27 mouse cellular contexts compared by ENCODE assay signal in the genomic region with DNA sequence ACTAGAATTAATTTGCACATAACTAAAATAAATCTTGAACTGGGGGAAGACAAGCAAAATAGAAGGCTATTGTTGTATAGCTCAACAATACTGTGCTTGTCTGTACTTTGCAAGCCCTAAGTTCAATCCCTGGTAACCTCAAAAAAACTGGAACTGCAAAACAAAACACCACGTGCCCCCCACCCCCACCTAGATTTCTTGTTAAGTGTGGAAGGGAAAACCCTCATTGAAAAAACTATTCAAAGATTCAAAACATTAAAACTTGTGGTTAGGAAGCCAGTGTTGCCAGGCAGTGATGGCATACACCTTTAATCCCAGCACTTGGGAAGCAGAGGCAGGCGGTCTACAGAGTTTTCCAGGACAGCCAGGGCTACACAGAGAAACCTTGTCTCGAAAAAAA. TPM values are rescaled to one million over a fixed set of nuclear protein-coding genes. Genes with fewer than 3 reads are reported as not detected.
A peak's percentile ranks its signal among the peaks of the same experiment; 100 is the strongest.
DNase-seq lines count a peak whose midpoint lies in the region; ATAC-seq and TF ChIP-seq lines count a peak whose summit lies in the region.
"Had no signal": no experiment of that assay in that cellular context is flagged by ENCODE, and none has a peak within 500 bp of the region (broad histone marks: within the 10 kb centered on the region; RNA-seq: fewer than 3 reads in every experiment).

No protein-coding gene starts in this region.

- no peaks in the 10 kb centered on the region for H3K9me3 ChIP-seq in heart, embryonic 16.5 days (replicated peaks; ENCODE audit: control insufficient read depth, low read length)
- H3K9me3 ChIP-seq in lung, postnatal 0 days (ENCODE audit: low read length) = no peaks in the 10 kb centered on the region
- H3K9me3 ChIP-seq in liver, postnatal 0 days (ENCODE audit: low read length) = no peaks in the 10 kb centered on the region
- H3K9me3 ChIP-seq: embryonic facial prominence, embryonic 10.5 days; embryonic facial prominence, embryonic 13.5 days; forebrain, embryonic 12.5 days; forebrain, embryonic 15.5 days; G1E had no signal

- DNase-seq in heart, postnatal 10 days = no peak
- DNase-seq in lung, postnatal 0 days (ENCODE audit: low spot score) = no peak
- DNase-seq in lung, postnatal 4 days = no peak
- no peak for DNase-seq in liver, postnatal 0 days
- no peak for DNase-seq in right cerebral cortex, adult 2 months (ENCODE audit: low spot score in 2 of 2)
- DNase-seq: adrenal gland, postnatal 10 days; adrenal gland, postnatal 36 days; B cell, adult 2 months; cerebellum, adult 18-20 months; cerebellum, adult 9-10 months; cerebellum, postnatal 25 days; embryo, embryonic 11 days; gastrocnemius, postnatal 10 days; heart, postnatal 14 days; heart, postnatal 4 days had no signal

- intact Hi-C loops in heart, postnatal 10 days (cut with DNase I) = no loop called here

- TF ChIP-seq EP300 in lung, postnatal 0 days (IDR thresholded peaks at IDR 0.05) = no peak
- TF ChIP-seq EP300 in liver, postnatal 0 days (IDR thresholded peaks at IDR 0.05; ENCODE audit: low read depth) = no peak

- no peaks in the 10 kb centered on the region for H3K27me3 ChIP-seq in heart, embryonic 16.5 days (ENCODE audit: control insufficient read depth, insufficient read depth, low read length)
- H3K27me3 ChIP-seq in lung, postnatal 0 days (replicated peaks; ENCODE audit: insufficient read depth, low read length) = no peaks in the 10 kb centered on the region
- H3K27me3 ChIP-seq in liver, postnatal 0 days (ENCODE audit: insufficient read depth, low read length) = no peaks in the 10 kb centered on the region
- H3K27me3 ChIP-seq: embryonic facial prominence, embryonic 13.5 days; forebrain, embryonic 12.5 days; forebrain, embryonic 15.5 days; Patski had no signal

- H3K4me2 ChIP-seq in heart, embryonic 16.5 days (ENCODE audit: low read depth, low read length) = peak overlapping the region; percentile 6; the same call in 1 of the 2 replicates
- no peak overlapping the region for H3K4me2 ChIP-seq in lung, postnatal 0 days (replicated peaks; ENCODE audit: low read depth, low read length)
- H3K4me2 ChIP-seq in liver, postnatal 0 days (ENCODE audit: low read depth, low read length) = 0 out of 2 replicates have a peak overlapping the region, but pooled peaks have one; percentile 4
- H3K4me2 ChIP-seq: embryonic facial prominence, embryonic 13.5 days; forebrain, embryonic 12.5 days; forebrain, embryonic 15.5 days; heart, embryonic 11.5 days; hindbrain, embryonic 14.5 days had no signal

- no peak overlapping the region for H3K9ac ChIP-seq in heart, embryonic 16.5 days (ENCODE audit: low read length)
- H3K9ac ChIP-seq in lung, postnatal 0 days (replicated peaks; ENCODE audit: low read depth) = no peak overlapping the region
- H3K9ac ChIP-seq in liver, postnatal 0 days (replicated peaks) = no peak overlapping the region
- H3K9ac ChIP-seq: embryonic facial prominence, embryonic 13.5 days; forebrain, embryonic 12.5 days; forebrain, embryonic 15.5 days; hindbrain, embryonic 14.5 days had no signal

- no peak overlapping the region for H3K27ac ChIP-seq in heart, embryonic 16.5 days (ENCODE audit: low read length)
- H3K27ac ChIP-seq in lung, postnatal 0 days (ENCODE audit: low read length) = 0 out of 2 replicates have a peak overlapping the region, but pooled peaks have one; percentile 38
- 0 out of 2 replicates have a peak overlapping the region, but pooled peaks have one; percentile 41 for H3K27ac ChIP-seq in liver, postnatal 0 days (ENCODE audit: low read depth)
- H3K27ac ChIP-seq: embryonic facial prominence, embryonic 10.5 days; embryonic facial prominence, embryonic 13.5 days; forebrain, embryonic 12.5 days; forebrain, embryonic 15.5 days; hindbrain, embryonic 14.5 days; hindbrain, postnatal 0 days had no signal

- no peak for TF ChIP-seq CTCF in lung, postnatal 0 days (IDR thresholded peaks at IDR 0.05)
- TF ChIP-seq CTCF in liver, postnatal 0 days (IDR thresholded peaks at IDR 0.05; ENCODE audit: low read depth) = no peak

- peaks cover 17% of the 10 kb centered on the region for H3K4me1 ChIP-seq in heart, embryonic 16.5 days (ENCODE audit: control insufficient read depth, insufficient read depth, low read length)
- no peaks in the 10 kb centered on the region for H3K4me1 ChIP-seq in lung, postnatal 0 days (ENCODE audit: insufficient read depth, low read depth, low read length)
- H3K4me1 ChIP-seq in liver, postnatal 0 days (ENCODE audit: insufficient read depth) = peaks cover 24% of the 10 kb centered on the region
- H3K4me1 ChIP-seq: embryonic facial prominence, embryonic 10.5 days had no signal

- ATAC-seq in heart, embryonic 16.5 days (replicated peaks; ENCODE audit: extremely low read depth, insufficient read depth, low FRiP score) = no peak
- no peak for ATAC-seq in lung, postnatal 0 days
- no peak for ATAC-seq in liver, postnatal 0 days
- ATAC-seq: forebrain, embryonic 15.5 days; hindbrain, postnatal 0 days; intestine, embryonic 16.5 days; Patski had no signal

- 80% methylated on average over 3 of the region's 3 CpGs for WGBS in heart, embryonic 16.5 days
- 76% methylated on average over 3 of the region's 3 CpGs for WGBS in lung, postnatal 0 days
- 63% methylated on average over 3 of the region's 3 CpGs for WGBS in liver, postnatal 0 days (ENCODE audit: insufficient replicate concordance)

- H3K4me3 ChIP-seq in heart, embryonic 16.5 days (ENCODE audit: low read length) = no peak overlapping the region
- no peak overlapping the region for H3K4me3 ChIP-seq in lung, postnatal 0 days (ENCODE audit: low read depth, low read length)
- no peak overlapping the region for H3K4me3 ChIP-seq in liver, postnatal 0 days (ENCODE audit: low read depth, low read length)
- H3K4me3 ChIP-seq: embryonic facial prominence, embryonic 10.5 days; embryonic facial prominence, embryonic 13.5 days; erythroblast, embryonic 14.5 days; forebrain, embryonic 12.5 days; forebrain, embryonic 15.5 days had no signal

- H3K36me3 ChIP-seq in heart, embryonic 16.5 days (ENCODE audit: control insufficient read depth, insufficient read depth) = peaks cover 8% of the 10 kb centered on the region
- no peaks in the 10 kb centered on the region for H3K36me3 ChIP-seq in lung, postnatal 0 days (ENCODE audit: insufficient read depth, low read length)
- H3K36me3 ChIP-seq in liver, postnatal 0 days (replicated peaks; ENCODE audit: insufficient read depth, low read length) = peaks cover 16% of the 10 kb centered on the region
- H3K36me3 ChIP-seq: forebrain, embryonic 15.5 days had no signal

RNA-seq across cellular contexts. Expression of a gene that starts 8.1 kb away (rescaled TPM):
- 25.3 and 25.8 TPM in 2 replicates for polyA plus RNA-seq in heart, embryonic 16.5 days (2015; fragmentation: Nextera tagmentation; extraction: Ambion mirVana)
- 10 to 100 TPM; 37.6 to 38.9 TPM for total RNA-seq in heart, postnatal 10 days (2021)
- 16.4 and 20.5 TPM in 2 replicates for polyA plus RNA-seq in lung, postnatal 0 days (2015; fragmentation: Nextera tagmentation; extraction: Ambion mirVana)
- polyA plus RNA-seq in liver, postnatal 0 days (2015; fragmentation: Nextera tagmentation; extraction: Ambion mirVana) = 14.1 and 15.2 TPM in 2 replicates

RNA-seq across cellular contexts. Expression of a gene that starts 46.6 kb away (rescaled TPM):
- polyA plus RNA-seq in heart, embryonic 16.5 days (2015; fragmentation: Nextera tagmentation; extraction: Ambion mirVana) = 4.3 and 5.5 TPM in 2 replicates
- 10 to 100 TPM; 11.9 to 13.2 TPM for total RNA-seq in heart, postnatal 10 days (2021)
- 6.9 and 7.4 TPM in 2 replicates for polyA plus RNA-seq in lung, postnatal 0 days (2015; fragmentation: Nextera tagmentation; extraction: Ambion mirVana)
- polyA plus RNA-seq in liver, postnatal 0 days (2015; fragmentation: Nextera tagmentation; extraction: Ambion mirVana) = 3.6 and 4.2 TPM in 2 replicates
